Mouse (Mus musculus): ENCODE data around the gene Ncoa4. TPM values are rescaled to one million over a fixed set of nuclear protein-coding genes. Genes with fewer than 3 reads are reported as not detected.
A peak's percentile ranks its signal among the peaks of the same experiment; 100 is the strongest.
"Not testable (repeated sequence)": the region's sequence is repeated elsewhere in the genome, so short reads cannot be mapped to it uniquely, and the experiment has no call there.

Gene Ncoa4
- polyA plus RNA-seq, 1 experiment from 2014 or later, result 82.1 TPM

DNA sequence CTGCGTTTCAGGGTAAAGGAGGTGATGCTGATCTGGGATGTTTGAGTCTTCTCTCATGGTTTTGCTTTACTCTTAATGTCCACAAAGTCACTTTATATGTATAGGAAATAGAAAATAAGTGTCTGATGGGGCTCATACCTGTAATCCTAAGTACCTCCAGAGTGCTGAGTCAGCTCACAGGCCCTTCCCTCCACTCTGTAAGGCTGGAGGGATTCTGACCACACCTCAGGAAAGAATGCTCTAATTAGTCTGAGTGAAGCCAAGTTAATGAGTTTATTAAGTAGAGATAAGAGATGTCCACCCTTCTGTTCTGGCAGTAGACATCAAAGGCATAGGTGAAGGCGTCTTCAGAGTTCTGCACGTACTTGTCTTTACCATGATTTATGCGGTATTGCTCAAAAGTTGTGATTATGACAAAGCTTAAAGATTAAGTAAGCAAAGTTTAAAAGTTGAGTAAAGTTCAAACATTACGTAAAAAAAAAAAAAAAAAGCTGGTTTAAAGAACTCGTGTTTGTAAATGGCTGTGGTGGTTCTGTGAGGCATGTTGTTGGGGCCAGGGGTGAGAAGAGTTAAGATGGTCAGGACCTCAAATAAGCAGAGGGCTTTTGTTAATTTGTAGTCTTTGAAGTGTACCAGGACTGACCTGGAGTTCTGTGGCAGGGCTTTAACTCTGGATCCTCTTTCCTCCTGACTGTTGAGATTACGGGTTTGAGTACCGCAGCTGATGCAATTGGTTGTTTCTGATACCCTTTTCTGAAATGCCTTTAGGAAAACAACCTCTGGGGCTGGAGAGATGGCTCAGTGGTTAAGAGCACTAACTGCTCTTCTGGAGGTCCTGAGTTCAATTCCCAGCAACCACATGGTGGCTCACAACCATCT lies 4.7 kb downstream of the Ncoa4 start:
- peaks cover 39% of the 10 kb centered on the region for H3K4me1 ChIP-seq
- no peak for DNase-seq (ENCODE audit: extremely low spot score, low spot score)
- H3K27ac ChIP-seq, result no peak overlapping the region
- H3K4me3 ChIP-seq, result peak overlapping the region; percentile 65; the same call in 1 of the 2 replicates
- H3K36me3 ChIP-seq (replicated peaks), result no peaks in the 10 kb centered on the region
- WGBS, result 83% methylated on average over 8 of the region's 8 CpGs
- no peaks in the 10 kb centered on the region for H3K27me3 ChIP-seq (ENCODE audit: poor library complexity, severe bottlenecking)
- no peaks in the 10 kb centered on the region for H3K9me3 ChIP-seq

DNA sequence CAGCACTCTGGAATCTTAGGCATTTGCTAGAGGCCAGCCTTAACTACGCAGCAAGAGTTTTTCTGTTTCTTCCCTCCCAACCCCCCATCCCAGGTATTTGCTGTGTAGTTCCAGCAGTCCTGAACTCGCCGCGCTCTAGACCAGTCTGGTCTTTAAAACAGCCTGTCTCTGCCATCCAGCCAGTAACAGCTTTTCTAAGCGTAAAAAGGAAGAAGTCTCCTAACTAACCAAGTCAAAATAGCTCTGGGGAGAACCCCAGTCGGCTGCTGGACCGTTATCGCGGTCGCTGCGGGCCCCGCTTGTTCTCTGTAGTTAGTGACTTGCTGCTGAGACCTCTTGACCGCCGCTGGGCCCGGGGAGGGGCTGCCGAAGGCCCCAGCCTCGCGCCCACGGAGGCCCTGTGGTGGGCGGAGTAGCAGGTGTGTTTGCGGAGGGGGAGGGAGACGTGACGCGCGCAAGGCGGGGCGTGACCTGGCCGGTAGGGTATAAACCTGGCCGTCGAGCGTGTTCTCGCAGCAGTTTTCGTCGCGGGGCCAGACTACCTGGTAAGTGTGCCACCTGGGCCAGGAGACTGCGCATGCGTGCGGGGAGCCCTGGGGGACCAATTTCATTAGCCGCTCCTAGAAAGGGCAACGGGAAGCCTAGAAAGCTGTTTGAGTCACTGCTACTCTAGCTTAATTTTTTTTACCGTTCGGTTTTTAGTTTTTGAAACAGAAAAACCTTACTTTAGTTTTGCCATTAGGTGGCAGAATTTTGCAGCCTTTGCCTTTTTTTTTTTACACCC lies 5.8 kb downstream of the Ncoa4 start:
- H3K4me3 ChIP-seq, result peak overlapping the region; percentile 65
- H3K36me3 ChIP-seq (replicated peaks), result no peaks in the 10 kb centered on the region
- no peaks in the 10 kb centered on the region for H3K9me3 ChIP-seq
- peak overlapping the region; percentile 83 for H3K27ac ChIP-seq
- peaks cover 35% of the 10 kb centered on the region for H3K4me1 ChIP-seq
- peak; percentile 74 for DNase-seq (ENCODE audit: extremely low spot score, low spot score)
- H3K27me3 ChIP-seq (ENCODE audit: poor library complexity, severe bottlenecking), result no peaks in the 10 kb centered on the region
- under 1% methylated on average over 42 of the region's 42 CpGs for WGBS

DNA sequence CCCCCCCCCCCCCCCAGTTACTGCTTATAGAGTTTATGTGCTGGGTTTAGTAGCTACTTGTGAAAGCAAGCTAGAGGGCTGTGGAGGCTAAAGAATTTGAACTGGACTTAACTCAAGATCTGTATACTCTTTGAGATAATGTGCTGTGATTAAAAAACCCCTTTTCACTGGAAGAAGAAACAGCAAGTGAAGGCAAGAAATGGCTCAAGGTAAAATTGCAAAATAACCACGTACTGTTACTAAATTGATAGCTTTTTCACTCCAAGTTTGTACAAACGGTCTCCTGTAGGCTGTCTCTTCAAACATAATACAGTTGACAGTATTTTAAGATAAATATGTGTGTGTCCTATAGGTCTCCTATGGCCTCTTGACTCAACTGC lies 6.4 kb downstream of the Ncoa4 start:
- Histone ChIP-seq H3K27me3 (ENCODE audit: poor library complexity, severe bottlenecking) (no peaks in the 10 kb centered on the region), H3K4me1 (peaks cover 29% of the 10 kb centered on the region), H3K36me3 (replicated peaks) (peaks cover 3% of the 10 kb centered on the region; the same call in 1 of the 2 replicates), H3K4me3 (peak overlapping the region; percentile 65), H3K27ac (no peak overlapping the region), H3K9me3 (no peaks in the 10 kb centered on the region)
- WGBS, result 87% methylated on average over 2 of the region's 2 CpGs
- DNase-seq (ENCODE audit: extremely low spot score, low spot score), result no peak

DNA sequence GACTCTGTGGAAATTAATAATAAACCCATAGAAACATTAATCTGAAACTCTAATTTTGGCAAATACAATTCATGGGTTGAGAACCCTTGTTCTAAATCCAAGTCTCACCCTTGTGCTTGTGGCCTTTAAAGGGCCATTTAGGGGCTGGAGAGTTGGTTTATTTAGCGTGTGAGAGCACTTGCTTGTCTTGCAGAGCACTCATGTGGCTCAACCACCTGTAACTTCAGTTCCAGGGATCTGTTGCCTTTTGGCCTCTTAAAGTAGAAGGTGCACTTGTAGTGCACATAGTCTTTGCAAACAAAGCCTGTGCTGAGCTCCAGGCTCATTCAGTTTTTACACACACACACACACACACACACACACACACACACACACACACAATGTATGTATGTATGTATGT lies 7.2 kb downstream of the Ncoa4 start:
- no peak for DNase-seq (ENCODE audit: extremely low spot score, low spot score)
- Histone ChIP-seq H3K36me3 (replicated peaks) (peaks cover 8% of the 10 kb centered on the region; the same call in 1 of the 2 replicates), H3K9me3 (no peaks in the 10 kb centered on the region), H3K4me3 (peak overlapping the region; percentile 65; the same call in 1 of the 2 replicates), H3K27me3 (ENCODE audit: poor library complexity, severe bottlenecking) (no peaks in the 10 kb centered on the region), H3K4me1 (peaks cover 23% of the 10 kb centered on the region), H3K27ac (no peak overlapping the region)
- WGBS, result 84% methylated on average over 1 of the region's 1 CpGs

- DNase-seq (ENCODE audit: extremely low spot score, low spot score), result no peak
- Histone ChIP-seq H3K36me3 (replicated peaks) (peaks cover 11% of the 10 kb centered on the region), H3K27me3 (ENCODE audit: poor library complexity, severe bottlenecking) (no peaks in the 10 kb centered on the region), H3K9me3 (no peaks in the 10 kb centered on the region), H3K27ac (no peak overlapping the region), H3K4me3 (no peak overlapping the region), H3K4me1 (peaks cover 23% of the 10 kb centered on the region)
- WGBS, result 93% methylated on average over 5 of the region's 5 CpGs
Observed at GRCm38 (mm10) chr14:32167326-32167725, 7.7 kb downstream of the Ncoa4 start.

DNA sequence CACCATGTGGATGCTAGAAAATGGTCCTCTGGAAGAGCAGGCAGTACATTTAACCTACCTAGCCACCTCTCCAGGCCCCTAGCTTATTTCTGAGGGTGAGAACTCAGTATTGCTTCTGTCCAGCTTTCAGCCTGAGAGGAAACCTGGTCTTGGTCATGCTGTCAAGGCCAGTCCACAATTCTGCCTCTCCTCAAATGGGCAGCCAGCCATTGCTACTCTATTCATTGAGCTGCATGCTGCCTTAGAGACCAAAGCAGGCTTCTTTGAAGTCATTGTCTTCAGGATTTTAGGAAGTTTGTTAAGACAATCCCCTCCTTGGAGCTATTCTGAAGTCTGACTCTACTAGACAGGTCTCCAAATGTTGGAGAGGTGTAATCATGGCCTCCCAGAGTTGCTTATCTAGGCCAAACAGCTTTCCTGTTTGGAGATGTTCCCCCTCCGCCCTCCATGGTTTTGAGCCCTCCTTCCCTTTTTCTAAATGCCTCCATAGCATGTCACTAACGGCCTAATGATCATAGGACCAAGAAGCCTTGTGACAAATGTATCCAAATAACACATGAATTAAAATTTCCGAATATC lies 9.1 kb downstream of the Ncoa4 start:
- Histone ChIP-seq H3K9me3 (no peaks in the 10 kb centered on the region), H3K36me3 (replicated peaks) (peaks cover 25% of the 10 kb centered on the region), H3K4me1 (peaks cover 23% of the 10 kb centered on the region), H3K4me3 (no peak overlapping the region; the same call in 1 of the 2 replicates), H3K27me3 (ENCODE audit: poor library complexity, severe bottlenecking) (no peaks in the 10 kb centered on the region), H3K27ac (0 out of 2 replicates have a peak overlapping the region, but pooled peaks have one; percentile 30)
- no peak for DNase-seq (ENCODE audit: extremely low spot score, low spot score)
- 80% methylated on average over 3 of the region's 3 CpGs for WGBS

GRCm38 (mm10) chr14:32170137-32170536 lies 10.5 kb downstream of the Ncoa4 start:
- WGBS, result 93% methylated on average over 4 of the region's 4 CpGs
- Histone ChIP-seq H3K4me1 (peaks cover 16% of the 10 kb centered on the region), H3K36me3 (replicated peaks) (peaks cover 38% of the 10 kb centered on the region), H3K27ac (no peak overlapping the region), H3K27me3 (ENCODE audit: poor library complexity, severe bottlenecking) (no peaks in the 10 kb centered on the region), H3K4me3 (no peak overlapping the region), H3K9me3 (no peaks in the 10 kb centered on the region)
- no peak for DNase-seq (ENCODE audit: extremely low spot score, low spot score)

DNA sequence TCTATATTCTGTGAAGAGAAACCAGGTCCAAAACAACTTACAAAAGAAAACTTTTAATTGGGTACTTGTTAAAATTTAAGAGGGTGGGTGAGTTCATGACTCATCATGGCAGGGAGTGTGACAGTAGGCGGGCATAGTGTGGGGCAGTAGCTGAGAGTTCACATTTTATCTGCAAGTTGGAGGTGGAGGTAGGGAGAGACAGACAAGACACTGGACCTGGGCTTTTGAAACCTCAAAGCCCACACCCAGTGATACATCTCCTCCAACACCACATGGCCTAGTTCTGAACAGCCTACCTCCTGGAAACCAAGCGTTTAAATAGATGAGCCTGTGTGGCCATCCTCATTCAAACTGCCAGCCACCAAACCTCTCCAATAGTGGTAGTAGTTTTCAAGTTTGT lies 15.6 kb downstream of the Ncoa4 start:
- Histone ChIP-seq H3K9me3 (no peaks in the 10 kb centered on the region), H3K4me1 (no peaks in the 10 kb centered on the region), H3K4me3 (no peak overlapping the region), H3K27me3 (ENCODE audit: poor library complexity, severe bottlenecking) (no peaks in the 10 kb centered on the region), H3K36me3 (replicated peaks) (peaks cover 64% of the 10 kb centered on the region), H3K27ac (no peak overlapping the region)
- DNase-seq (ENCODE audit: extremely low spot score, low spot score), result no peak
- 84% methylated on average over 2 of the region's 2 CpGs for WGBS

DNA sequence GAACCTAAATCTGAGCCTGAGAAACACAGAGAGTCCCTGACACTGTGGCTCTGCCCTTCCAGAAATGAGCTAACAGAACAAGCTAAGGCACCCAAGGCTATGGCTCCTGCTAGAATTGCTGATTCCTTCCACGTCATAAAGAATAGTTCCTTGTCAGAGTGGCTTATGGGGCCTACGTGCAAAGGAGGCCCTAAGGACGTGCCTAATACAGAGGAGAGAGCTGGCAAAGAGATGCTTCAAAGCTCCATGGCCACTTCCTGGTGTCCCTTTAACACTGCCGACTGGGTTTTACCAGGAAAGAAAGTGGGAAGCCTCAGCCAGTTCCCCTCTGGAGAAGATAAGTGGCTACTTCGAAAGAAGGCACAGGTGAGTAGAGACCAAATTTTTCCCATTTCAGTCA lies 16.9 kb downstream of the Ncoa4 start:
- H3K4me1 ChIP-seq; H3K9me3 ChIP-seq; DNase-seq (ENCODE audit: extremely low spot score, low spot score); H3K27ac ChIP-seq; H3K4me3 ChIP-seq; H3K27me3 ChIP-seq (ENCODE audit: poor library complexity, severe bottlenecking): not testable (repeated sequence)
- peaks cover 71% of the 10 kb centered on the region for H3K36me3 ChIP-seq (replicated peaks)
- 86% methylated on average over 5 of the region's 5 CpGs for WGBS

GRCm38 (mm10) chr14:32179393-32180195 lies 19.9 kb downstream of the Ncoa4 start:
- no peaks in the 10 kb centered on the region for H3K9me3 ChIP-seq
- H3K4me1 ChIP-seq, result no peaks in the 10 kb centered on the region
- DNase-seq (ENCODE audit: extremely low spot score, low spot score), result no peak
- H3K36me3 ChIP-seq (replicated peaks), result peaks cover 73% of the 10 kb centered on the region
- H3K27ac ChIP-seq, result no peak overlapping the region
- no peaks in the 10 kb centered on the region for H3K27me3 ChIP-seq (ENCODE audit: poor library complexity, severe bottlenecking)
- 94% methylated on average over 10 of the region's 10 CpGs for WGBS
- no peak overlapping the region for H3K4me3 ChIP-seq

GRCm38 (mm10) chr14:32180861-32181260 lies 21.2 kb downstream of the Ncoa4 start:
- no peak overlapping the region for H3K4me3 ChIP-seq
- no peaks in the 10 kb centered on the region for H3K4me1 ChIP-seq
- H3K9me3 ChIP-seq, result no peaks in the 10 kb centered on the region
- peaks cover 75% of the 10 kb centered on the region for H3K36me3 ChIP-seq (replicated peaks)
- no peak overlapping the region for H3K27ac ChIP-seq
- 95% methylated on average over 6 of the region's 6 CpGs for WGBS
- H3K27me3 ChIP-seq (ENCODE audit: poor library complexity, severe bottlenecking), result no peaks in the 10 kb centered on the region
- no peak for DNase-seq (ENCODE audit: extremely low spot score, low spot score)

GRCm38 (mm10) chr14:32183846-32184245 lies 24.2 kb downstream of the Ncoa4 start:
- Histone ChIP-seq H3K4me3 (no peak overlapping the region), H3K4me1 (no peaks in the 10 kb centered on the region), H3K36me3 (replicated peaks) (peaks cover 94% of the 10 kb centered on the region), H3K27me3 (ENCODE audit: poor library complexity, severe bottlenecking) (no peaks in the 10 kb centered on the region), H3K27ac (no peak overlapping the region), H3K9me3 (no peaks in the 10 kb centered on the region)
- DNase-seq (ENCODE audit: extremely low spot score, low spot score), result no peak
- WGBS, result 93% methylated on average over 4 of the region's 4 CpGs
